Mouse (Mus musculus): ENCODE data around the gene Esrrb. TPM values are rescaled to one million over a fixed set of nuclear protein-coding genes. Genes with fewer than 3 reads are reported as not detected.

Esrrb gene
- total RNA-seq, 2 experiments from 2014 or later = 0.08 to 0.70 TPM

- peak; percentile 82 for DNase-seq
- intact Hi-C loops (cut with DNase I) = loop anchor here (5.0 kb wide), 1 partner anchor 270 kb away; no protein-coding TSS in a partner anchor
These were observed 41.8 kb downstream of the Esrrb start for GRCm38 (mm10) chr12:86402718-86403117.

- intact Hi-C loops (cut with DNase I) = no loop called here
- DNase-seq = peak; percentile 55
These were observed 60.6 kb downstream of the Esrrb start for GRCm38 (mm10) chr12:86421490-86421904.

- intact Hi-C loops (cut with DNase I) = no loop called here
- DNase-seq = no peak
These were observed 61.4 kb downstream of the Esrrb start for GRCm38 (mm10) chr12:86422166-86422910.

- intact Hi-C loops (cut with DNase I) = no loop called here
- DNase-seq = no peak
These were observed 62.2 kb downstream of the Esrrb start for GRCm38 (mm10) chr12:86423102-86423501.

GRCm38 (mm10) chr12:86427585-86427984 is 66.7 kb downstream of the Esrrb start:
- DNase-seq = no peak
- intact Hi-C loops (cut with DNase I) = no loop called here

- intact Hi-C loops (cut with DNase I) = loop anchor here (10.0 kb wide), 1 partner anchor 183 kb away; no protein-coding TSS in a partner anchor
These were observed 70.8 kb downstream of the Esrrb start for GRCm38 (mm10) chr12:86431671-86432070.

GRCm38 (mm10) chr12:86433371-86433821 is 72.5 kb downstream of the Esrrb start:
- peak; percentile 72 for DNase-seq
- intact Hi-C loops (cut with DNase I) = loop anchor here (10.0 kb wide), 1 partner anchor 181 kb away; no protein-coding TSS in a partner anchor

More at GRCm38 (mm10) chr12:86431671-86432070, 70.8 kb downstream of the Esrrb start:
- DNase-seq = no peak

- DNase-seq = no peak
- intact Hi-C loops (cut with DNase I) = loop anchor here (10.0 kb wide), 1 partner anchor 179 kb away; no protein-coding TSS in a partner anchor
These were observed 74.7 kb downstream of the Esrrb start for GRCm38 (mm10) chr12:86435651-86436050.

- no peak for DNase-seq
- intact Hi-C loops (cut with DNase I) = no loop called here
These were observed 89.9 kb downstream of the Esrrb start for GRCm38 (mm10) chr12:86450848-86451247.

- no peak for DNase-seq
- intact Hi-C loops (cut with DNase I) = no loop called here
These were observed 94.1 kb downstream of the Esrrb start for GRCm38 (mm10) chr12:86455009-86455408.

- intact Hi-C loops (cut with DNase I) = no loop called here
- DNase-seq = no peak
These were observed 102.0 kb downstream of the Esrrb start for GRCm38 (mm10) chr12:86462742-86463470.

GRCm38 (mm10) chr12:86464385-86464784 is 103.5 kb downstream of the Esrrb start:
- DNase-seq = no peak
- intact Hi-C loops (cut with DNase I) = no loop called here

GRCm38 (mm10) chr12:86466180-86466579 is 105.3 kb downstream of the Esrrb start:
- intact Hi-C loops (cut with DNase I) = no loop called here

GRCm38 (mm10) chr12:86469919-86470318 is 109.0 kb downstream of the Esrrb start:
- no peak for DNase-seq
- intact Hi-C loops (cut with DNase I) = no loop called here

More at GRCm38 (mm10) chr12:86466180-86466579, 105.3 kb downstream of the Esrrb start:
- no peak for DNase-seq

GRCm38 (mm10) chr12:86470912-86471311 is 110.0 kb downstream of the Esrrb start:
- no peak for DNase-seq

GRCm38 (mm10) chr12:86473630-86474029 is 112.7 kb downstream of the Esrrb start:
- intact Hi-C loops (cut with DNase I) = no loop called here

More at GRCm38 (mm10) chr12:86470912-86471311, 110.0 kb downstream of the Esrrb start:
- intact Hi-C loops (cut with DNase I) = no loop called here

GRCm38 (mm10) chr12:86475994-86476393 is 115.1 kb downstream of the Esrrb start:
- intact Hi-C loops (cut with DNase I) = no loop called here
- DNase-seq = no peak

More at GRCm38 (mm10) chr12:86473630-86474029, 112.7 kb downstream of the Esrrb start:
- no peak for DNase-seq

- intact Hi-C loops (cut with DNase I) = no loop called here
These were observed 118.0 kb downstream of the Esrrb start for GRCm38 (mm10) chr12:86478908-86479307.

GRCm38 (mm10) chr12:86482029-86482428 is 121.1 kb downstream of the Esrrb start:
- intact Hi-C loops (cut with DNase I) = no loop called here
- DNase-seq = no peak

More at GRCm38 (mm10) chr12:86478908-86479307, 118.0 kb downstream of the Esrrb start:
- DNase-seq = no peak

GRCm38 (mm10) chr12:86483413-86483841 is 122.5 kb downstream of the Esrrb start:
- intact Hi-C loops (cut with DNase I) = no loop called here
- peak; percentile 62 for DNase-seq

GRCm38 (mm10) chr12:86488005-86488404 is 127.1 kb downstream of the Esrrb start:
- DNase-seq = no peak
- intact Hi-C loops (cut with DNase I) = no loop called here

All from left cerebral cortex, postnatal 4 days (tissue).